In genomic region chr4:82604501-82604900, GRCm38 (mm10) we compare ENCODE assay signal across 12 mouse cellular contexts.
DNase-seq lines count a peak whose midpoint lies in the region; ATAC-seq and TF ChIP-seq lines count a peak whose summit lies in the region.
"Had no signal": no experiment of that assay in that cellular context is flagged by ENCODE, and none has a peak within 500 bp of the region (broad histone marks: within the 10 kb centered on the region; RNA-seq: fewer than 3 reads in every experiment).

No protein-coding gene starts in this region.

- no peak overlapping the region for H3K27ac ChIP-seq in hindbrain, postnatal 0 days
- no peak overlapping the region for H3K27ac ChIP-seq in hindbrain, embryonic 10.5 days
- no peak overlapping the region for H3K27ac ChIP-seq in brown adipose tissue, adult 24 weeks (replicated peaks; ENCODE audit: low read depth, low read length)
- peak overlapping the region; percentile 74 for H3K27ac ChIP-seq in embryonic facial prominence, embryonic 14.5 days (replicated peaks; ENCODE audit: low read depth, low read length)
- H3K27ac ChIP-seq in limb, embryonic 15.5 days = peak overlapping the region; percentile 86
- H3K27ac ChIP-seq: heart, embryonic 15.5 days had no signal

- 41% methylated on average over 4 of the region's 4 CpGs for WGBS in hindbrain, postnatal 0 days
- 74% methylated on average over 4 of the region's 4 CpGs for WGBS in hindbrain, embryonic 10.5 days
- WGBS in embryonic facial prominence, embryonic 14.5 days = 42% methylated on average over 4 of the region's 4 CpGs
- WGBS in limb, embryonic 15.5 days = 22% methylated on average over 4 of the region's 4 CpGs

- H3K4me2 ChIP-seq in hindbrain, postnatal 0 days (ENCODE audit: low read depth, low read length) = no peak overlapping the region; the same call in 1 of the 2 replicates
- peak overlapping the region; percentile 27 for H3K4me2 ChIP-seq in embryonic facial prominence, embryonic 14.5 days (ENCODE audit: low read depth, low read length)
- H3K4me2 ChIP-seq in limb, embryonic 15.5 days = peak overlapping the region; percentile 32
- H3K4me2 ChIP-seq: heart, embryonic 15.5 days; liver, embryonic 11.5 days had no signal

- H3K4me1 ChIP-seq in hindbrain, postnatal 0 days (ENCODE audit: insufficient read depth, low read length) = no peaks in the 10 kb centered on the region
- peaks cover 5% of the 10 kb centered on the region; the same call in 1 of the 2 replicates for H3K4me1 ChIP-seq in hindbrain, embryonic 10.5 days (replicated peaks)
- H3K4me1 ChIP-seq in brown adipose tissue, adult 24 weeks (ENCODE audit: control insufficient read depth, insufficient read depth, insufficient read length, low read length) = no peaks in the 10 kb centered on the region
- H3K4me1 ChIP-seq in embryonic facial prominence, embryonic 14.5 days (ENCODE audit: control insufficient read depth, insufficient read depth, low read length) = peaks cover 18% of the 10 kb centered on the region
- peaks cover 22% of the 10 kb centered on the region for H3K4me1 ChIP-seq in limb, embryonic 15.5 days
- H3K4me1 ChIP-seq: megakaryocyte, embryonic 14.5 days had no signal

- no peak for TF ChIP-seq CTCF in hindbrain, postnatal 0 days (IDR thresholded peaks at IDR 0.05; ENCODE audit: low read depth)

- H3K9ac ChIP-seq in hindbrain, postnatal 0 days (replicated peaks; ENCODE audit: low read length) = no peak overlapping the region
- no peak overlapping the region for H3K9ac ChIP-seq in embryonic facial prominence, embryonic 14.5 days (ENCODE audit: low read depth, low read length)
- no peak overlapping the region for H3K9ac ChIP-seq in limb, embryonic 15.5 days
- H3K9ac ChIP-seq: heart, embryonic 15.5 days had no signal

- ATAC-seq in hindbrain, postnatal 0 days = peak; percentile 53; the same call in 1 of the 2 replicates
- ATAC-seq in embryonic facial prominence, embryonic 14.5 days (ENCODE audit: low read depth) = peak; percentile 44; the same call in 1 of the 2 replicates
- ATAC-seq in limb, embryonic 15.5 days (ENCODE audit: insufficient number of reproducible peaks, low FRiP score, low TSS enrichment, low read depth) = peak; percentile 67; the same call in 1 of the 2 replicates
- no peak for ATAC-seq in monocyte, adult 5-6 weeks (replicated peaks; ENCODE audit: insufficient number of reproducible peaks, low FRiP score, low TSS enrichment, poor library complexity, severe bottlenecking)

- H3K9me3 ChIP-seq in hindbrain, postnatal 0 days (ENCODE audit: low read length) = no peaks in the 10 kb centered on the region
- peaks cover 3% of the 10 kb centered on the region; the same call in 1 of the 2 replicates for H3K9me3 ChIP-seq in hindbrain, embryonic 10.5 days
- H3K9me3 ChIP-seq in embryonic facial prominence, embryonic 14.5 days (ENCODE audit: control insufficient read depth, low read length) = peaks cover 9% of the 10 kb centered on the region
- no peaks in the 10 kb centered on the region for H3K9me3 ChIP-seq in limb, embryonic 15.5 days
- H3K9me3 ChIP-seq: heart, embryonic 15.5 days had no signal

- no peak overlapping the region for H3K4me3 ChIP-seq in hindbrain, postnatal 0 days (ENCODE audit: low read length)
- no peak overlapping the region for H3K4me3 ChIP-seq in hindbrain, embryonic 10.5 days
- peak overlapping the region; percentile 16; the same call in 1 of the 2 replicates for H3K4me3 ChIP-seq in brown adipose tissue, adult 24 weeks (ENCODE audit: insufficient read depth, low read depth, low read length)
- H3K4me3 ChIP-seq in embryonic facial prominence, embryonic 14.5 days (ENCODE audit: low read depth, low read length) = no peak overlapping the region
- no peak overlapping the region for H3K4me3 ChIP-seq in limb, embryonic 15.5 days
- H3K4me3 ChIP-seq: heart, embryonic 15.5 days; megakaryocyte, embryonic 14.5 days had no signal

- no peaks in the 10 kb centered on the region for H3K27me3 ChIP-seq in hindbrain, postnatal 0 days (ENCODE audit: insufficient read depth, low read length)
- H3K27me3 ChIP-seq in hindbrain, embryonic 10.5 days (ENCODE audit: insufficient read depth, poor library complexity, severe bottlenecking) = no peaks in the 10 kb centered on the region
- no peaks in the 10 kb centered on the region for H3K27me3 ChIP-seq in embryonic facial prominence, embryonic 14.5 days (replicated peaks; ENCODE audit: control insufficient read depth, insufficient read depth, low read length)
- no peaks in the 10 kb centered on the region for H3K27me3 ChIP-seq in limb, embryonic 15.5 days
- H3K27me3 ChIP-seq: heart, embryonic 15.5 days; megakaryocyte, embryonic 14.5 days had no signal

- no peaks in the 10 kb centered on the region for H3K36me3 ChIP-seq in hindbrain, postnatal 0 days (ENCODE audit: insufficient read depth, low read length)
- H3K36me3 ChIP-seq in hindbrain, embryonic 10.5 days = no peaks in the 10 kb centered on the region
- H3K36me3 ChIP-seq in embryonic facial prominence, embryonic 14.5 days (ENCODE audit: control insufficient read depth, insufficient read depth, low read length) = no peaks in the 10 kb centered on the region
- no peaks in the 10 kb centered on the region for H3K36me3 ChIP-seq in limb, embryonic 15.5 days
- H3K36me3 ChIP-seq: heart, embryonic 15.5 days had no signal

- DNase-seq in hindbrain, postnatal 0 days (ENCODE audit: low spot score) = peak; percentile 59
- DNase-seq in hindbrain, embryonic 10.5 days (ENCODE audit: low spot score) = no peak
- DNase-seq in embryonic facial prominence, embryonic 14.5 days (ENCODE audit: low spot score) = peak; percentile 60
- DNase-seq in gastrocnemius, postnatal 10 days = no peak
- no peak for DNase-seq in thymus, postnatal 4 days
- DNase-seq: kidney, adult 9 months had no signal

Comparison
In these comparisons a context has a peak if more than half of its experiments do, and no peak if none do; other contexts are left out.
1. DNase-seq: peak in hindbrain, postnatal 0 days (single experiment) and embryonic facial prominence, embryonic 14.5 days (single experiment); none in hindbrain, embryonic 10.5 days (single experiment), gastrocnemius, postnatal 10 days (single experiment) and thymus, postnatal 4 days (single experiment).
2. H3K27ac ChIP-seq: peak in embryonic facial prominence, embryonic 14.5 days (single experiment) and limb, embryonic 15.5 days (single experiment); none in hindbrain, postnatal 0 days (single experiment), hindbrain, embryonic 10.5 days (single experiment) and brown adipose tissue, adult 24 weeks (single experiment).